Mouse (Mus musculus) ovary, postnatal 36 days (tissue): Measurements from ENCODE around the gene Sh3d21.
A peak's percentile ranks its signal among the peaks of the same experiment; 100 is the strongest.

Experiments
- DNase-seq: peaks from one replicate; pipeline ENCODE4 v3.0.0; 2022; ENCODE audit warnings: low spot score, mixed read lengths

Sh3d21 gene

DNA sequence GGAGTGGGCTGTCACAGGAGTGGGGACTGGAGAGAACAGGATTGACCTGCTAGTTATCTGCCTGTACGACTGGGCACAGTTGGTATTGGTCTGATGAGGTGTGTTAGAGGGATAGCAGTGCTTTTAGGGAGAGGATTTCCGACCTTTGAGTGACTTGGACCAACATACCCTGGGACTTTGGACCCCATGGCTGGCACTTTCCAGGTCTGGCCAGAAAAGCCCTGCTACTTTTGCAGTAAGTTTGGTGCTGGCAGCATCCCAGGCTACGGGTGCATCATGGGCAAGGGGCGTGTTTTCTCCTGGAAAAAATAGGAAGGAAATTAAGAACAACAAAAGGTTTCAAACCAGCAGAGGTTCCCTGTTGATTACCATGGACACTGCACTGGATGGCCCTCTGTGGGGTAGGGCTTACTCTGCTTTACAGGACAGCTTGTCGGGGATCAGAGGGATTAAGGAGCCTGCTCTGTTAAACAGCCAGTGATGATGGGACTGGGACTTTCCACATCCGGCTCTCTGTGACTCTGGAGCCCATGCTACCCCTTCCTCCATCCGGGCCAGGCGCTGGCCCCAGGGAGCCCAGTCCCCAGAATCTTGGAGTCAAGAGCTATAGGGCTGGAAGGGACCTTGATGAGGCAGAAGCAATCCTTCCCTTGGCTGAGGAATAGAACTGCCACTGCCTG is 55.1 kb downstream of the Sh3d21 start:
- no peak for DNase-seq

DNA sequence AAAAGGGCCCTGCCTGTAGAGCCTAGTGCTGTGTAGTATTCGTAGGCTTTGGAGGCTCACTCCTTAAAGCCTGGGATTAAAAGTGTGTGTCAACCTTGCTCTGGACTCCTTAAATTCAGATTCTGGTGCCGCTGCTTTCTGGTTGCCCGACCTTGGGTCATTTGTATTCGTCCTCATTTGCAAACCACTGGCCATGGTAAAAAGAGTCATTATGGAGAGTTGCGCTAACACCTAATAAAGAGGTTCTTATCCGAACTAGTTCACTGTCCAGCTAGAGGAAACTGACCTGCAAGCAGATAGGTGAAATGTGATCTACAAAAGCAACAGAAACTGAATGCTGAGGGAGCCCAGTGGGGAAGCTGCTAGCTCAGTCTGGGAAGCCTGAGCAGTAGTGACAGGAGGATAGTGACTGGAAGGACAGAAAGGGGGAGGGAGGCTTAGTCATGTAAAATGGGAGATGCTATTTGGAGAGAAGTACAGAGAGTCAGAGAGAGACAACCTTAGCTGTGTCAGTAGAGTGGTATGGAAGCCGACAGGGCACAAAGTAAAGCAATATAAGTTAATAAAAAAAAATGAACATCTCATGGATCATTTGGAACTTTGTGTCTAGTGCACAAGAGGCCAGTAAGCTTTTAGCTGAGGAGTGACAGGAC is 58.0 kb downstream of the Sh3d21 start:
- DNase-seq = no peak

DNA sequence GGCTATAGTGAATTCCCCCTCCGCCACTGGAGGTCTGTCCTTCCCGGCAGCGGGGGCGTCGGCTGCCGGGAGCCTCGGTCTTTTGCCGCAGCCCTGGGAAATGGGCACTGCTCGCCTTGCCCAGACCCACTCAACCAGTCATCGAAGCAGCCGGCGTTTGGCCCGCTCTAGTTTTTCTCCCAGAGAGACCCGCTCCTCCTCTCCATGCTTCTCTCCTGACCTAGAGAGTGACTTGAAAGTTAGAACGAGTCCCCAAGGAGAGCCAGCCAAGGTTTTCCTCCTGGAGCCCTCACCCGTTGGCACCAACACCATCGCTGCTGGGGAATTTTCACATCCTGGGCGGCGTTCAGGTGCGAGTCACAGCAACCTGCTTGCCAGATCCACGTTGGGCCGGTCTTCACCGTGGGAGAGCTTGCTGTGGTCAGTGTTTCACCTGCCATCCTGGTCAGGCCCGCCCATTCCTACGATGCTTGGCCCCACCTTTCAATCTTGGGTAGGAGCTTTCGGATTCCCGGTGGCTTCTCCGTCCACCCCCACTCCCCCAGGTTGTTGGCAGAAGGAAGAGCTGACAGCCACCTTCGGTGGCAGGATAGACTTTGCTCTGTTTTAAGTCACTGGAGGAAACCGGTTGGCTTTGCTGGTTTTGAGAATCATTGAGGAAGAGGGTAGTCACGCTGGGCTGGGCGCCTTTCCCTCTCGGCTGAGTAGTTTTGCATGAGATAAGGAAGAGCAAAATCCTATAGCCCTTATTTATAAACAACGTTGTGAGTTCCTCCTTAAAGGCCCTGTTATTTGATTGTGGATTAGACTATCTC is 58.8 kb downstream of the Sh3d21 start:
- peak; percentile 38 for DNase-seq

DNA sequence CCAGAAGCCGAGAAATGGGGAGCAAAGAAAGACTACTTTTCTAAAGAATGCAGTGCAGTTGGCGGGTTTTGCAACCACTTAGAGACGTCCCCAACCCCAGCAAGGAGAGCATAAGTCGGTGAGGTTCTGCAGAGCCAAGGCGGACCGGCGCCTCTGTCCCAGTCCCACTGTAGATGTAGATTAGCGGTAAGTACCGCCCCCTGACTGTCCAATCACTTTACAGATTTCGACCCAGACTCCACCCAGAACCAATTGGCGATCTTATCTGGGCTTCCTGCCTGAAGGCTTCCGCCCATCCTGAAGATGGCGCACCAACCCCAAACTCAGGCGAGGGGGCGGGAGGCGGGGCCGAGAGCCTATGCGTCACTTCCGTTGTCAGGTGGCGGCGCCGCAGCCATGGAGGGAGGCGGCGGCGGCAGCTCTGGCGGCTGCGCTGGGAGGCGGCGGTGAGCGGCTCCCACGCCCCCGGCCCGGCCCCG is 59.7 kb downstream of the Sh3d21 start, which contains the start of gene Stk40:
Gene Stk40, plus strand, starts transcription at position 368 of the 479 bp plus-strand sequence.
- DNase-seq = peak; percentile 96

DNA sequence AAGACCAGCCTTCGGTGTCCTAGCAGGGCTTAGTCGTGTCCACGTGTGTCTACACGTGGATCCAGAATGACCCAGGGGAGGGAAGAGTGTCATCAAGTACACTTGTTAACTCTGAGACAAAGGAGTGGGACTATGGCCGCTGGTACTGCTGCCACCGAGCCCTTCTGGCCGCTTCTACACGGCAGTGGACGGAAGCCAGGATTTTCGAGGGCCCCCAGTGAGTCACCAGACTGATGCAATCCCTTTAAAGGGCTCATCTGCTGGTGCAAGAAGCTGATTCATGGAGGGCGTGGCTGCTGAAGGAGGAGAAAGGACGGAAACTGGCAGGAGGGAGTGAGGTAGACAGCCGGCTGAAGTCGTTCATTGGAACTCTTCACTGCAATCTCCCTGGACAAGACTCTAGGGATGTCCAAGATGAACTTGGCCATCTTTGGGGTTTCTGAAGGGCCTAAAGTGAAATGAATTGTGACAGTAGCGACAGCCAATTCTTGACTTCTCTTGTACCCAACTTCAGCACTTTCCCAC is 60.2 kb downstream of the Sh3d21 start:
- DNase-seq = peak; percentile 80

DNA sequence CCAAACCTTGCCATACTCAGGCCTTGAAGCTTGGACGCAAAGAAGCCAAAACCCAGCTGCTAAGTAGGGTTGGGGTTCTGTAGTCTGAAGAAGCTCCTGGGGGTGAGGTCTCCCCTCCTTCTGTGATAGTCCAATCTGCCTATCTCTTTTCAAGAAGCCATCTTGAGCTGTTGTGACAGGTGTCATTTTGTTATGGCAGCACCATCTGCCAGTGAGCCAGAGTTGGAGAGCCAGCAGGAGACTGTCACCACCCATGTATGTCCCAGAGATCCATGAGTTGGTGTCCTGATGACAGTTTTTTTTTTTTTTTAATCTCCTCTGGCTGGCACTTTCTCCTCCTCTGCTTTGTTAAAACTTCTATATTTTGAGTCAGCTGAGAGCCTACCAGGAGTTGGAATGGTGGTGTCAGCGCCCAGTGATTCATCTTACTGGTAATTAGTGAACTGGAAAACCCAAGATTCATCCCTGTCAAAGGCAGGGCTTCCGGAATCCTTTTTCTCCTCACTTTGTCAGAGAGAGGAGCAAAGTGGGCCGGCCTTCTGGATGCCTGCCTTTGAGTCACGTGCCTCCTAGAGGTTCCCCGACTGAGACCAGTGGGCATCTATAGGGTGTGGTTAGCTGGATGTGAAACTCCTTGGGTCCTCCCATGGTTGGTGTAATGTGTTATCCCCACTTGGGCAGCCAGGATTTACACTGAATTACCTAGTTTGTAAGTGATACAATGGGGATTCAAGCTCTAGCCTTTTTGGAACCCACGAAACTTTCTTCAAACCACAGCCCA is 61.0 kb downstream of the Sh3d21 start:
- DNase-seq = no peak

DNA sequence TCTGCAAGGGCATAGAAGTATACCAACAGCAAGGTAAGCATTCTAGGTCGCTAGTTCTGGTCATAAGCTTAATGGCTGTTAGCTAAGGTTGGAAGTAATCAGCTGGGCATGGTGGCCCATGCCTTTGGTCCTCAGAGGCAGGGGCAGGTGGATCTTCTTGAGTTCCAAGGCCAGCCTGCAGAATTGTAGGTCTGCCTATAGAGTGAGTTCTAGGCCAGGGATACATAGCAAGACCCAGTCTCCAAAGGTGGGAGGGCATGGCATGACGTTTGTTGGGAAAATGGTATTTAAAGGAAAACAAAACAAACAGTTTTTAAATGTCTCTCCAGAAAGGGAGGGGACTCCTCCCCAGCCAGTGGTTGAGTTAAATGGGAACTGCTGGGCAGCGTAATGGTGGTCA is 62.5 kb downstream of the Sh3d21 start:
- DNase-seq = no peak
